Mouse (Mus musculus) lung, embryonic 14.5 days (tissue): ENCODE data around the gene Onecut3. TPM values are rescaled to one million over a fixed set of nuclear protein-coding genes. Genes with fewer than 3 reads are reported as not detected.

Source experiments
- ATAC-seq: fragments of 200-750 bp; cut with Nextera tagmentation; 2 replicates; pipeline ENCODE4 v1.8.0; 2017; ENCODE audit warnings: mild to moderate bottlenecking, moderate TSS enrichment, moderate library complexity; ENCODE audit not compliant: insufficient read depth
- DNase-seq: peaks from one replicate; pipeline ENCODE4 v3.0.0-alpha.2; 2015
- H3K27ac ChIP-seq: fragments of 300-500 bp; sonication (generic); 2 replicates; pipeline ENCODE4 v1.5.1; 2014; ENCODE audit warnings: low read depth, mild to moderate bottlenecking, moderate library complexity
- H3K27me3 ChIP-seq: fragments of 300-500 bp; sonication (generic); 2 replicates; pipeline ENCODE4 v1.6.1; 2014; ENCODE audit warnings: low read length, control low read depth; ENCODE audit not compliant: insufficient read depth
- H3K36me3 ChIP-seq: fragments of 300-500 bp; sonication (generic); 2 replicates; pipeline ENCODE4 v1.6.1; 2014; ENCODE audit warnings: control low read depth; ENCODE audit not compliant: insufficient read depth
- H3K4me1 ChIP-seq: fragments of 300-500 bp; sonication (generic); 2 replicates; pipeline ENCODE4 v1.6.1; 2014; ENCODE audit warnings: antibody characterized with exemption, control low read depth; ENCODE audit not compliant: insufficient read depth
- H3K4me2 ChIP-seq: fragments of 300-500 bp; sonication (generic); 2 replicates; pipeline ENCODE4 v1.6.1; 2014; ENCODE audit warnings: mild to moderate bottlenecking
- H3K4me3 ChIP-seq: fragments of 300-500 bp; sonication (generic); 2 replicates; pipeline ENCODE4 v1.5.1; 2014; ENCODE audit warnings: low read depth, low read length
- H3K9ac ChIP-seq: fragments of 300-500 bp; sonication (generic); 2 replicates; pipeline ENCODE4 v1.6.1; 2014
- H3K9me3 ChIP-seq: fragments of 300-500 bp; sonication (generic); 2 replicates; pipeline ENCODE4 v1.6.1; 2016; ENCODE audit warnings: low read depth, low read length, control low read depth
- CTCF ChIP-seq: IDR thresholded peaks from 2 replicates; pipeline ENCODE4 v1.5.1; 2016; ENCODE audit warnings: antibody characterized with exemption, low read depth
- WGBS: fragments of 180-500 bp; shearing (Covaris S2); extraction: QIAGEN DNeasy Blood & Tissue Kit; methylation state at CpG from one replicate; pipeline ENCODE4 v1.1.7; 2014; 5-methylcytosine and 5-hydroxymethylcytosine counted together
- polyA plus RNA-seq: library from polyadenylated mRNA; unstranded; fragments of >200 nt; fragmentation: Nextera tagmentation; extraction: Ambion mirVana; gene quantifications from 2 replicates; pipeline ENCODE4 v1.2.1, GENCODE M21; 2014

Gene Onecut3
- polyA plus RNA-seq, 1 experiment from 2014 or later, result not detected

- no peak overlapping the region for H3K27ac ChIP-seq
- H3K9ac ChIP-seq, result no peak overlapping the region
- no peak for DNase-seq
- ATAC-seq, result no peak
- no peaks in the 10 kb centered on the region for H3K4me1 ChIP-seq
- peaks cover 65% of the 10 kb centered on the region for H3K36me3 ChIP-seq
- 90% methylated on average over 21 of the region's 21 CpGs for WGBS
- no peak for TF ChIP-seq CTCF
- H3K27me3 ChIP-seq, result no peaks in the 10 kb centered on the region
- no peak overlapping the region for H3K4me3 ChIP-seq
- H3K9me3 ChIP-seq, result no peaks in the 10 kb centered on the region
- H3K4me2 ChIP-seq, result no peak overlapping the region
These were observed 54.6 kb downstream of the Onecut3 start for GRCm38 (mm10) chr10:80549279-80549678.

DNA sequence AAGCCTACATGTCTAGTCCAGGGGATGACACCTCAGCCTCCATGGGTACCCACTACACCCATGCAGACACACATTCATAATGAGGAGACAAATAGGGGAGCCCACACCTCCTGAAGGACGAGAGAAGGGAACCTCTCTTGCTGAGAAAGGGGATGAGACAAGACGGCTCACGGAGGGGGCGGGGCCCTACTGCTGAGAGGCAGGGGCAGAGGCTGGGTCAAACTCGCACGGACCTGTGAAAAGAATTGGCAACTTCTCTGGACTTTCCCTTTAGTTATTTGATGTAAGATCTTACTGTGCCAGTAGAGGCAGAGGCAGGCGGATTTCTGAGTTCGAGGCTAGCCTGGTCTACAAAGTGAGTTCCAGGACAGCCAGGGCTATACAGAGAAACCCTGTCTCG is 57.7 kb downstream of the Onecut3 start:
- 56% methylated on average over 9 of the region's 9 CpGs for WGBS
- H3K36me3 ChIP-seq, result peaks cover 34% of the 10 kb centered on the region
- H3K4me1 ChIP-seq, result no peaks in the 10 kb centered on the region
- DNase-seq (no peak), ATAC-seq (no peak)
- H3K9me3 ChIP-seq, result no peaks in the 10 kb centered on the region
- no peak overlapping the region for H3K4me2 ChIP-seq
- no peaks in the 10 kb centered on the region for H3K27me3 ChIP-seq
- no peak overlapping the region for H3K4me3 ChIP-seq
- no peak overlapping the region for H3K9ac ChIP-seq
- no peak overlapping the region for H3K27ac ChIP-seq
- TF ChIP-seq CTCF, result no peak

DNA sequence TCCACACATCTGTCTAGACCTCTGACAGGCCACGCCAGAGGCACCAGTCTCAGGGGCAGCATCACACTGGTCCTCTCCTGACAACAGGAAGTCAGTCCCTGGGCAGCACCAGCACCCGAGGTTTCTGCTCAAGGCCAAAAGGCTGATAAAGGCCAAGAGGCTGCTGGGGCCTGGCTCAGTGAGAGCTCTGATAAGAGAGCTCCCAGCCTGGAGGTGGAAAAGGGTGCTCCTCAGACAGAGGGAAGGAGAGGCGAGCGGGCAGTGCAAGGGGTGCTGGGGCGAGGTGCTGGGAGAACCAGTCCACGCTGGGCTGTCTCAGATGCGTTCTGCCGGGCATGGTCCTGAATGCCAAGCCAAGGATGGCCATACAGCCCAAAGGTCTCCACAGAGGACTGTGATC is 58.9 kb downstream of the Onecut3 start:
- Histone ChIP-seq H3K27ac (no peak overlapping the region), H3K9me3 (no peaks in the 10 kb centered on the region), H3K36me3 (peaks cover 22% of the 10 kb centered on the region), H3K4me2 (no peak overlapping the region), H3K4me3 (no peak overlapping the region), H3K9ac (no peak overlapping the region), H3K27me3 (no peaks in the 10 kb centered on the region), H3K4me1 (no peaks in the 10 kb centered on the region)
- TF ChIP-seq CTCF, result no peak
- WGBS, result 85% methylated on average over 8 of the region's 8 CpGs
- DNase-seq (no peak), ATAC-seq (no peak; the same call in 1 of the 2 replicates)

DNA sequence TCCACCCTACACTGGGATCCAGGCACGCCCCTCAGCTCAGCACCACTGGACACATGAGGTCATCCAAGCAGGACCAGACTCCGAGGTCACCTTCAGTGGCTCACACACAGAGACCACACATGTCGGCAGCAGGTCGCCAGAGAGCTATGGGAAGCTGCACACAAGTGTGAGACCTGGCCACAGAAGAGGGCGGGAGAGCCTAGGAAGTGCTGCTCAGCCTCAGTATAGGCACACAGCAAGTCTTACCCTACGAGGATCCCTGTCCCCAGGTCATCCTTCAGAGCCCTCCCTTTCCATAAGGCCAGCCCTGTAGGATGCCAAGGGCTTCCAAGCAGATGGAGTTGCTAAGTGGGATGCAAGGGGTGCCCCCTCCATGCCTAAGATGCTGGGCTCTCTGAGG is 59.4 kb downstream of the Onecut3 start:
- WGBS, result 73% methylated on average over 6 of the region's 6 CpGs
- no peak for TF ChIP-seq CTCF
- Histone ChIP-seq H3K27ac (no peak overlapping the region), H3K4me3 (no peak overlapping the region), H3K9me3 (no peaks in the 10 kb centered on the region), H3K9ac (no peak overlapping the region), H3K27me3 (no peaks in the 10 kb centered on the region), H3K4me1 (no peaks in the 10 kb centered on the region), H3K4me2 (no peak overlapping the region), H3K36me3 (peaks cover 18% of the 10 kb centered on the region)
- no peak for DNase-seq
- no peak for ATAC-seq

DNA sequence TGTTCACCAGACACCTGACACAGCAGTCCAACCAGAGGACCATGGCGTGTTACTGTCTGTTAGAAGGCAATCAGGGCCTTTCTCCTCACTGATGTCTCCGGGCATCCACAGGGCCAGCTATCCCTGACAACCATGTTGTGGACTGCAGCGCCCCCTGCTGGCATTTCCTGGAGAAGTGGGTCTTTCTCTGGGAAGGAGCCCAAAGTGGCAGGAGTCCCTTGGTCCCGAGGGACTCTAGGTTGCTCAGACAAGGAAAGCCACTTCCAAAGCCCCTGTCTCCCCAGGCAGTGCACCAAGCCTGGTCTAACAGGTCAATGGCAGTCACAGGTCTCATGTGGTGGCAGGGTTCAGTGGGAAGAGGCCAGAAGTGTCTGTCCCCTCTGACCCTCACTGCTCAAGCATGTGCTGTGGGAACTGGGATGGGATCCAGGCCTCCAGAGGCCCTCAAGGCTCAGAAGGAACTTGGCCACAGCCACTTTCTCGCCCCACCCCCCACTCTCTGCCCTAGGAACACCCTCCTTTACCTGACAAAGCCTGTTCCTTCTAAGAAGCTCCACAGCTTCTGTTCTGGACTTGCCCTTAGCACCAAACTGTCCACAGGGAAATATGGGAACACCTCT is 62.8 kb downstream of the Onecut3 start:
- peak; percentile 79 for TF ChIP-seq CTCF
- Histone ChIP-seq H3K4me2 (no peak overlapping the region), H3K4me1 (peaks cover 9% of the 10 kb centered on the region), H3K9ac (no peak overlapping the region), H3K9me3 (no peaks in the 10 kb centered on the region), H3K36me3 (0 out of 2 replicates have a peak, but pooled peaks cover 2% of the 10 kb centered on the region), H3K4me3 (no peak overlapping the region), H3K27me3 (no peaks in the 10 kb centered on the region), H3K27ac (no peak overlapping the region)
- DNase-seq (peak; percentile 80), ATAC-seq (no peak)
- 28% methylated on average over 5 of the region's 5 CpGs for WGBS

DNA sequence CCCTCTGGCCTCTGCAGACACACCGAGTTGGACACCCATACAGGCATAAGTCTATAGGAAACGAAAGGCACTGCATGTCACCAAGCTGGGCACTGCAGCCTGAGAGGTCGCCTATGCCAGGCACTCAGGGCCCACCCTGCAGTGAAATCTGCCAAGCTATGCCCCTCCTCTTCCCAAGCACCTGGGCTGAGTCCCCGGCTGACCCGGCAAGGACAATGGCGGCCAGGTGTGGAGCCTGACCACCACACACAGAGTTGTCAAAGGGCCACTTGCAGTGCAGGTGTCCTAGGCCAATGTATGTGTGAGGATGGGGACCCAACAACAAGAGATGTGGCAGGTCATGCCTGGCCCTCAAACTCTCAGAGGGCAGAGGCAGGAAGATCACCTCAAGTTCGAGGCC is 64.8 kb downstream of the Onecut3 start:
- ATAC-seq (no peak), DNase-seq (no peak)
- no peak overlapping the region for H3K27ac ChIP-seq
- H3K4me2 ChIP-seq, result no peak overlapping the region
- TF ChIP-seq CTCF, result no peak
- H3K27me3 ChIP-seq, result no peaks in the 10 kb centered on the region
- H3K4me3 ChIP-seq, result peak overlapping the region; percentile 99; the same call in 1 of the 2 replicates
- no peak overlapping the region for H3K9ac ChIP-seq
- H3K9me3 ChIP-seq, result no peaks in the 10 kb centered on the region
- 88% methylated on average over 7 of the region's 7 CpGs for WGBS
- peaks cover 10% of the 10 kb centered on the region for H3K4me1 ChIP-seq
- H3K36me3 ChIP-seq, result 0 out of 2 replicates have a peak, but pooled peaks cover 2% of the 10 kb centered on the region

DNA sequence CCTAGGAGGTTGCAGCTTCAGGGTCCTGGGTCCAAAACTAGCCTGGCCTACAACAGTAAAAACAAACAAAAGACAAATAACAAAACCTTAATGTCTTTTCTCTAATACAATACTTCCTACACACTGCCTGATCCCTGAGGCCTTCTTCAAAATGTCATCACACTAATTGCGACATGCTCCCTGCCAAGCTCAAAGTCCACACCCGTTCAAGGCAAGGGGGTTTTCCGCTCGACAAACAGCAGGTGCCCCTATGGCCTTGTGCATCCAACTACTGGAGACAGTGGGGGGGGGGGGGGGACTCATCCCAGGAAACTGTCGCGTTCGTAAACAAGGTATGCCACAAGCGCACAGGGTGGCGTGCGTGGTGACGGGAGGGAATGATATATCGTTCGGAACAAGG is 66.0 kb downstream of the Onecut3 start:
- Histone ChIP-seq H3K27ac (peak overlapping the region; percentile 94; the same call in 1 of the 2 replicates), H3K9ac (peak overlapping the region; percentile 97), H3K27me3 (no peaks in the 10 kb centered on the region), H3K4me1 (peaks cover 10% of the 10 kb centered on the region), H3K9me3 (no peaks in the 10 kb centered on the region), H3K36me3 (peaks cover 2% of the 10 kb centered on the region; the same call in 1 of the 2 replicates), H3K4me3 (peak overlapping the region; percentile 99), H3K4me2 (peak overlapping the region; percentile 96)
- 0% methylated on average over 13 of the region's 13 CpGs for WGBS
- ATAC-seq, result no peak
- DNase-seq, result no peak
- no peak for TF ChIP-seq CTCF
